Mouse (Mus musculus) liver, adult 2 months (tissue): ENCODE measurements around the gene Pfkp. TPM values are rescaled to one million over a fixed set of nuclear protein-coding genes. Genes with fewer than 3 reads are reported as not detected.

ENCODE experiments used
- DNase-seq: peaks from one replicate; pipeline ENCODE4 v3.0.0-alpha.2; 2011; ENCODE audit warnings: low read depth, low spot score; ENCODE audit errors: extremely low read depth
- H3K27ac ChIP-seq: fragments of 200-500 bp; replicated peaks from 2 replicates; pipeline ENCODE4 v1.5.1; 2012; ENCODE audit warnings: low read depth, mild to moderate bottlenecking, control low read depth, inconsistent platforms, low read length; ENCODE audit not compliant: insufficient read depth
- H3K27me3 ChIP-seq: fragments of 200-500 bp; 2 replicates; pipeline ENCODE4 v1.6.1; 2012; ENCODE audit warnings: mild to moderate bottlenecking, moderate library complexity, low read length, inconsistent platforms; ENCODE audit not compliant: control insufficient read depth, insufficient read depth
- H3K36me3 ChIP-seq: fragments of 200-500 bp; 2 replicates; pipeline ENCODE4 v1.6.1; 2012; ENCODE audit warnings: low read length, inconsistent platforms; ENCODE audit not compliant: control insufficient read depth, insufficient read depth
- H3K4me1 ChIP-seq: fragments of 200-500 bp; 2 replicates; pipeline ENCODE4 v1.6.1; 2011; ENCODE audit warnings: low read length; ENCODE audit not compliant: control insufficient read depth, insufficient read depth
- H3K4me3 ChIP-seq: fragments of 200-500 bp; 2 replicates; pipeline ENCODE4 v1.5.1; 2011; ENCODE audit warnings: low read depth, mild to moderate bottlenecking, control low read depth, low read length, moderate library complexity; ENCODE audit not compliant: insufficient read depth
- H3K79me2 ChIP-seq: fragments of 200-500 bp; 2 replicates; pipeline ENCODE4 v1.6.1; 2012; ENCODE audit warnings: inconsistent platforms, mild to moderate bottlenecking, low read length, moderate library complexity; ENCODE audit not compliant: control insufficient read depth, insufficient read depth
- H3K9ac ChIP-seq: fragments of 200-500 bp; 2 replicates; pipeline ENCODE4 v1.6.1; 2012; ENCODE audit warnings: low read depth, mild to moderate bottlenecking, control low read depth, inconsistent platforms, low read length
- CTCF ChIP-seq: fragments of 200-500 bp; IDR thresholded peaks from 2 replicates; pipeline ENCODE4 v1.5.1; 2011; ENCODE audit warnings: low read depth, low read length, control low read depth
- POLR2A ChIP-seq: fragments of 200-500 bp; IDR thresholded peaks from 2 replicates; pipeline ENCODE4 v1.6.1; 2011; ENCODE audit warnings: low read length, control low read depth; ENCODE audit not compliant: insufficient read depth; ENCODE audit errors: extremely low read depth
- WGBS: fragments of 180-500 bp; shearing (Covaris S2); methylation state at CpG from one replicate; pipeline ENCODE4 v1.1.7; 2018; 5-methylcytosine and 5-hydroxymethylcytosine counted together
- polyA plus RNA-seq: library from polyadenylated mRNA; depleted of rRNA; stranded (reverse); fragments of >200 nt; gene quantifications from 2 replicates; pipeline ENCODE4 v1.2.3, GENCODE M21; 2012
- total RNA-seq: library from RNA; depleted of rRNA; stranded (reverse); fragments of >200 nt; gene quantifications from 2 replicates; pipeline ENCODE4 v1.2.3, GENCODE M21; 2014

Pfkp gene
- total and polyA plus RNA-seq, 2 experiments = 1.8 to 2.8 TPM

GRCm38 (mm10) chr13:6631772-6632510 is 16.6 kb downstream of the Pfkp start:
- Histone ChIP-seq H3K4me3 (no peak overlapping the region), H3K36me3 (no peaks in the 10 kb centered on the region), H3K4me1 (peaks cover 3% of the 10 kb centered on the region; the same call in 1 of the 2 replicates), H3K27ac (no peak overlapping the region), H3K9ac (no peak overlapping the region), H3K79me2 (no peaks in the 10 kb centered on the region), H3K27me3 (no peaks in the 10 kb centered on the region)
- TF ChIP-seq CTCF = no peak
- TF ChIP-seq POLR2A = no peak
- no peak for DNase-seq
- 86% methylated on average over 12 of the region's 12 CpGs for WGBS

DNA sequence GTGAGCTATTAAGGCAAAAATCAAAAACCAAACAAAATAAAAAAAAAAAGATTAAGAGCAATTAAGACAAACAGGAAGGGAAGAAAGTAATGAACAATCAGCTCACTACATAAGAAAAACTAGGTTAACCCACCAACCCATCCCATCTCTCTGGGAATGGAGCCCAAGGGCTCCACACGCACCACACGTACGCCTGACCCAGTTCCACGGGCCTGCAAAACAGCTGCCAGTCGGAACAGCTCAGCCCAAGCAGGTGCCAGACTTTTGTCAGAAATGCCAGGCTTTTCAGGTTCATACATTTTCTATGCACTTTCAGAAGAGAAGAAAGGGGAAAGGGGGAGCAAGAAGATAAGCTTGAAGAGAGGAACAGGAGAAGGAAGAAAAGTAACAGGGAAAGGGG is 17.9 kb downstream of the Pfkp start:
- H3K27me3 ChIP-seq = no peaks in the 10 kb centered on the region
- H3K9ac ChIP-seq = no peak overlapping the region
- H3K27ac ChIP-seq = no peak overlapping the region
- no peak for DNase-seq
- WGBS = 90% methylated on average over 5 of the region's 5 CpGs
- no peaks in the 10 kb centered on the region for H3K4me1 ChIP-seq
- TF ChIP-seq CTCF (no peak), POLR2A (no peak)
- H3K4me3 ChIP-seq = no peak overlapping the region
- H3K36me3 ChIP-seq = no peaks in the 10 kb centered on the region
- H3K79me2 ChIP-seq = no peaks in the 10 kb centered on the region

DNA sequence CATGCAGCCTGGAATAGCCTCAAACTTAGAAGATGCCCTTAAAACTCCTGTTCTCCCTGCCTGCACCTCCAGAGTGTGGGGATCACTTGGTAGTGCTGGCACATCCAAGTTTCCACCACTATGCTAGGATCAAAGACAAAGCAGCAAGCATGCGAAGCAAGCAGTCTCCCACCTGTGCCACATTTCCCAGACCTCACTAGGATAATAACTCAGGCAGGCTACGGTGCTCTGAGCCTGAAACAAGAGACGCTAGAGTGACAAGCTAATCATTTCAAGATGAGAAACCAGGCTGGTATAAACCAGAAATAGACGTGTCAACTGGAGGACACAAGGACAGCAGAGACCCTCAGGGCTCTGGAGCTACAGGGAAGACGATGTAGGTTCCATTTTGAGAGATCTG is 18.6 kb downstream of the Pfkp start:
- H3K36me3 ChIP-seq = no peaks in the 10 kb centered on the region
- H3K4me1 ChIP-seq = no peaks in the 10 kb centered on the region
- no peak overlapping the region for H3K27ac ChIP-seq
- no peak overlapping the region for H3K9ac ChIP-seq
- no peaks in the 10 kb centered on the region for H3K79me2 ChIP-seq
- no peak for TF ChIP-seq CTCF
- no peak for TF ChIP-seq POLR2A
- H3K4me3 ChIP-seq = no peak overlapping the region
- H3K27me3 ChIP-seq = no peaks in the 10 kb centered on the region
- WGBS = 88% methylated on average over 5 of the region's 5 CpGs
- DNase-seq = no peak

DNA sequence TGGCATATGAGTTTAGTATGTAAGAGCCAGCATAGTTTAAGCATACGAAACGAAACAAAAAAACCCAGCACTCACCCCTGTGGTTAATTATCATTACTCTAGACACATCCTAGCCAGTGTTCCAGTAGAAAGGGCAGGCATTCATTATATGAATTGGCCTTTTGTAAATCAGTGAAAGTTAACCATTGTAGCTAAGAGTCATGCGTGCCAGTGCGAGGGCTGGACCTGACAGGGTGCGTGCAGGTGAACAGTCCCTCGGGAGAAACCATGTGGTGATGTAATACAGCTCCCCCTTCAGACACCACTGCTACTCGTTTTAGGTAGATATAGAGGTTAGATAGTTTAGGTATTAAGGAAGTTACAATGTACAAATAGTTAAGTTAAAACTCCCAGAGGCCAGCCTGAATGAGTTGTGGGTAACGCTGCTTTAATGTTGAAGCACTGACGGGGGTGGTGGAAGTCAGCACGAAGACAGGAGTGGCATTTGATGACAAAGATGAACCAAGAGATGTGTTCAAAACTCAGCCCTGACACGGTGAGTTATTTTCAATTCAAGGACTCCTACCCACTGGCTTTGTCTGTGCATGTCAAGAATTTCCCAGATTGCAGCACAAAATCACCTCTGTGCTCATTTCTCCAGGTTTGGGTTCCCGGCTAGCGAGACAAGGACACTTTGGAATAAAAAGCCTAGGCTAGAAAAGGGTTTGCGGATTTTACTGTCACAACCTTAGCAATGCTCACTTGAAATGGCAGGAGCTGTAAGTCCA is 19.4 kb downstream of the Pfkp start:
- no peak overlapping the region for H3K4me3 ChIP-seq
- no peaks in the 10 kb centered on the region for H3K27me3 ChIP-seq
- no peak overlapping the region for H3K9ac ChIP-seq
- H3K36me3 ChIP-seq = no peaks in the 10 kb centered on the region
- no peak overlapping the region for H3K27ac ChIP-seq
- H3K79me2 ChIP-seq = no peaks in the 10 kb centered on the region
- no peak for DNase-seq
- 85% methylated on average over 14 of the region's 14 CpGs for WGBS
- no peaks in the 10 kb centered on the region for H3K4me1 ChIP-seq
- TF ChIP-seq CTCF (no peak), POLR2A (no peak)

- WGBS = 85% methylated on average over 3 of the region's 3 CpGs
- no peak for DNase-seq
- no peaks in the 10 kb centered on the region for H3K36me3 ChIP-seq
- TF ChIP-seq POLR2A (no peak), CTCF (no peak)
- no peaks in the 10 kb centered on the region for H3K4me1 ChIP-seq
- no peak overlapping the region for H3K9ac ChIP-seq
- no peaks in the 10 kb centered on the region for H3K27me3 ChIP-seq
- no peaks in the 10 kb centered on the region for H3K79me2 ChIP-seq
- no peak overlapping the region for H3K4me3 ChIP-seq
- H3K27ac ChIP-seq = no peak overlapping the region
These were observed 20.3 kb downstream of the Pfkp start for GRCm38 (mm10) chr13:6628261-6628660.

DNA sequence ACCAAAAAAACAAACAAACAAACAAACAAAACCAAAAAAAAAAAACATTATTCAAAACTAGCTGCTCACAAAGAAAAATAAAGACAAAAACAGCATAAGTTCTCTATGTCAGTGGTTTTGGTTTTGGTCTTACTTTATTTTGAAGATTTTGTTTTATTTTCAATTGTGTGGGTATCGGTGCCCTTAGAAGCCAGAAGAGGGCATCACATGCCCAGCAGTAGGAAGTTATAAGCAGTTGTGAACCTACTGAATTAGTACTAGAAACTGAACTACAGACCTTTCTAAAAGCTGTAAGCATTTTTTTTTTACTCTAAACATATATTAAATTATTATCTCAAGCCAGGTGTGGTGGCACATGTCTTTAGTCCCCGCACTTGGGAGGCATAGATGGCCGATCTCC is 21.2 kb downstream of the Pfkp start:
- WGBS = 95% methylated on average over 3 of the region's 3 CpGs
- H3K27me3 ChIP-seq = no peaks in the 10 kb centered on the region

More for the DNA sequence above, 21.2 kb downstream of the Pfkp start:
- H3K4me3 ChIP-seq = no peak overlapping the region
- H3K79me2 ChIP-seq = no peaks in the 10 kb centered on the region
- H3K27ac ChIP-seq = no peak overlapping the region
- DNase-seq = no peak
- H3K4me1 ChIP-seq = no peaks in the 10 kb centered on the region
- no peaks in the 10 kb centered on the region for H3K36me3 ChIP-seq
- TF ChIP-seq CTCF = no peak
- TF ChIP-seq POLR2A = no peak
- no peak overlapping the region for H3K9ac ChIP-seq
